Mouse (Mus musculus): ENCODE measurements at regions not wholly inside any gene's neighbourhood (a gene's known extent, or its start where the extent isn't known, plus 50 kb on each side); places are given as distances from the start of the nearest gene placed in this dataset.

DNA sequence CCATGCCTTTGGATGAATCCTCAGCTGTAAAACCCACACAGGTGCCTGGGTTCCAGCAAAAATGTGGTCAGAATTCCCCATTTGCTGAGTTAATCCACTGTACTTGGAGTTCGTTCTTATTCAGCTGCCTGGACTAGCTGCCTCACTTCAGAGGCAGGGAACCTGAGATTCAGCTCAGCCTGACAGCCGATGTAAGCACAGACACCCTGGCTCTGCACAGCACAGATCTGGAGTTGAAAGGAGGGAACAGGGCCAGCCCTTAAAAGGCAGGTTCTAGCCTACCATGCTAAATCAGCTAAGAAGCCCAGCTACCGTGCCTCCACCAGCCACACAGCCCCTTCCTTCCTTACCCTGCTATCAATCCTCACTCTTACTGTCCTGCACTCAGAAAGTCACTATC is 306.0 kb downstream of the Mroh4 start:
- no peaks in the 10 kb centered on the region for H3K9me3 ChIP-seq (ENCODE audit: control insufficient read depth)
- WGBS = 52% methylated on average over 3 of the region's 3 CpGs
- H3K27me3 ChIP-seq (replicated peaks; ENCODE audit: control insufficient read depth, insufficient read depth, low read length) = no peaks in the 10 kb centered on the region
- no peak overlapping the region for H3K9ac ChIP-seq (ENCODE audit: low read depth, low read length)
- H3K27ac ChIP-seq (ENCODE audit: low read depth, low read length) = no peak overlapping the region
- no peak for ATAC-seq
- no peak for TF ChIP-seq CTCF (IDR thresholded peaks at IDR 0.05; ENCODE audit: low read depth)
- H3K4me2 ChIP-seq (replicated peaks; ENCODE audit: low read depth) = no peak overlapping the region
- H3K4me1 ChIP-seq (replicated peaks; ENCODE audit: control insufficient read depth, insufficient read depth, low read length) = no peaks in the 10 kb centered on the region
- H3K36me3 ChIP-seq (ENCODE audit: control insufficient read depth, insufficient read depth) = no peaks in the 10 kb centered on the region
- H3K4me3 ChIP-seq (ENCODE audit: low read depth, low read length) = no peak overlapping the region

- H3K27me3 ChIP-seq (replicated peaks; ENCODE audit: control insufficient read depth, insufficient read depth, low read length) = no peaks in the 10 kb centered on the region
- H3K9me3 ChIP-seq (ENCODE audit: control insufficient read depth) = no peaks in the 10 kb centered on the region
- no peak overlapping the region for H3K4me2 ChIP-seq (replicated peaks; ENCODE audit: low read depth)
- no peaks in the 10 kb centered on the region for H3K4me1 ChIP-seq (replicated peaks; ENCODE audit: control insufficient read depth, insufficient read depth, low read length)
- no peak overlapping the region for H3K27ac ChIP-seq (ENCODE audit: low read depth, low read length)
- H3K4me3 ChIP-seq (ENCODE audit: low read depth, low read length) = no peak overlapping the region
- no peak for TF ChIP-seq CTCF (IDR thresholded peaks at IDR 0.05; ENCODE audit: low read depth)
- ATAC-seq = no peak
- WGBS = 76% methylated on average over 14 of the region's 14 CpGs
- no peak overlapping the region for H3K9ac ChIP-seq (ENCODE audit: low read depth, low read length)
- H3K36me3 ChIP-seq (ENCODE audit: control insufficient read depth, insufficient read depth) = no peaks in the 10 kb centered on the region
These were observed 306.9 kb downstream of the Mroh4 start for GRCm38 (mm10) chr15:74329221-74329620.

DNA sequence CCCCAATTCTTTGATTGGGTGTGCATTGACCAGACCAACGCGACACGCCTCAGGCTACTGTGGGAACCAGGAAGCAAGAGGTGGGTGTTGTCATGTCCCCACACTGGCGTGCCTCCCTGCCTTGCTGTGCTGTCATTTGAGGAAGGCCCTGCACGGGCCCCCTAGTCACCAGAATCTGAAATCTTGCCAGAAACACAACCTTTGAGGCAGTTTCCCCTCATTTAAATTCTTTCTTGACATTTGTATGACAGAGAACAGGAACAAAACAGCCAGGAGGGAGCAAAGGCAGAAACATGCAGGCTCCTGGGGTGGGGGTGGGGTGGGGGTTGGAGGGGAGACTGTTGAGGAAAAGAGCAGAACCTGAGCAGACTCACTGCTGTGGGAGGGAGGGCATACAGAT is 309.5 kb downstream of the Mroh4 start:
- Histone ChIP-seq H3K4me2 (replicated peaks; ENCODE audit: low read depth) (no peak overlapping the region), H3K36me3 (ENCODE audit: control insufficient read depth, insufficient read depth) (no peaks in the 10 kb centered on the region), H3K9me3 (ENCODE audit: control insufficient read depth) (no peaks in the 10 kb centered on the region), H3K9ac (ENCODE audit: low read depth, low read length) (no peak overlapping the region), H3K27ac (ENCODE audit: low read depth, low read length) (no peak overlapping the region), H3K4me1 (replicated peaks; ENCODE audit: control insufficient read depth, insufficient read depth, low read length) (no peaks in the 10 kb centered on the region), H3K27me3 (replicated peaks; ENCODE audit: control insufficient read depth, insufficient read depth, low read length) (no peaks in the 10 kb centered on the region), H3K4me3 (ENCODE audit: low read depth, low read length) (no peak overlapping the region)
- ATAC-seq = no peak
- WGBS = 54% methylated on average over 5 of the region's 5 CpGs
- no peak for TF ChIP-seq CTCF (IDR thresholded peaks at IDR 0.05; ENCODE audit: low read depth)

DNA sequence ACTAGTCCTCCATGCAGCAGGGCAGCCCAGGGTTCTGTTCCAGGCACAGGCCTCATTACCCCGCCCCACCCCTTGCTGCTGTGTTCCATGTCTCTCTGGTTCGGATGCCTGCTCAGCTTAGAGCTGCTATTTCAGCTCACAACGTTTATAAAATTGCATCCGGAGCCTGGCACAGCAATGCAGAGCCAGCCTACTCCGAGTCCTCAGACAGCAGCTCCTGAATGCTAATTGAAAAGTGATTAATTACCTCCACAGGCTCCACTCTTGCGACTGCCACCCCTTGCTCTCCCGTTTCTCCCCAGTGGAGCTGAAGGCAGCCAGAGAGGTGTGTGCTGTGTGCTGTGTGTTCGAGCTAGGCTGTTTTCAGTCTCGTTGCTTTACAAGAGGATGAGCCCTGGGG is 310.6 kb downstream of the Mroh4 start:
- Histone ChIP-seq H3K4me1 (replicated peaks; ENCODE audit: control insufficient read depth, insufficient read depth, low read length) (no peaks in the 10 kb centered on the region), H3K36me3 (ENCODE audit: control insufficient read depth, insufficient read depth) (no peaks in the 10 kb centered on the region), H3K9me3 (ENCODE audit: control insufficient read depth) (no peaks in the 10 kb centered on the region), H3K27ac (ENCODE audit: low read depth, low read length) (no peak overlapping the region), H3K9ac (ENCODE audit: low read depth, low read length) (no peak overlapping the region), H3K27me3 (replicated peaks; ENCODE audit: control insufficient read depth, insufficient read depth, low read length) (no peaks in the 10 kb centered on the region), H3K4me2 (replicated peaks; ENCODE audit: low read depth) (no peak overlapping the region), H3K4me3 (ENCODE audit: low read depth, low read length) (no peak overlapping the region)
- no peak for ATAC-seq
- TF ChIP-seq CTCF (IDR thresholded peaks at IDR 0.05; ENCODE audit: low read depth) = no peak
- WGBS = 34% methylated on average over 9 of the region's 9 CpGs

GRCm38 (mm10) chr15:74319407-74319806 is 316.7 kb downstream of the Mroh4 start:
- no peak for TF ChIP-seq CTCF (IDR thresholded peaks at IDR 0.05; ENCODE audit: low read depth)
- Histone ChIP-seq H3K4me3 (ENCODE audit: low read depth, low read length) (no peak overlapping the region), H3K9ac (ENCODE audit: low read depth, low read length) (no peak overlapping the region), H3K4me1 (replicated peaks; ENCODE audit: control insufficient read depth, insufficient read depth, low read length) (no peaks in the 10 kb centered on the region), H3K36me3 (ENCODE audit: control insufficient read depth, insufficient read depth) (no peaks in the 10 kb centered on the region), H3K27ac (ENCODE audit: low read depth, low read length) (no peak overlapping the region), H3K27me3 (replicated peaks; ENCODE audit: control insufficient read depth, insufficient read depth, low read length) (no peaks in the 10 kb centered on the region), H3K9me3 (ENCODE audit: control insufficient read depth) (no peaks in the 10 kb centered on the region), H3K4me2 (replicated peaks; ENCODE audit: low read depth) (no peak overlapping the region)
- 58% methylated on average over 3 of the region's 3 CpGs for WGBS
- no peak for ATAC-seq

DNA sequence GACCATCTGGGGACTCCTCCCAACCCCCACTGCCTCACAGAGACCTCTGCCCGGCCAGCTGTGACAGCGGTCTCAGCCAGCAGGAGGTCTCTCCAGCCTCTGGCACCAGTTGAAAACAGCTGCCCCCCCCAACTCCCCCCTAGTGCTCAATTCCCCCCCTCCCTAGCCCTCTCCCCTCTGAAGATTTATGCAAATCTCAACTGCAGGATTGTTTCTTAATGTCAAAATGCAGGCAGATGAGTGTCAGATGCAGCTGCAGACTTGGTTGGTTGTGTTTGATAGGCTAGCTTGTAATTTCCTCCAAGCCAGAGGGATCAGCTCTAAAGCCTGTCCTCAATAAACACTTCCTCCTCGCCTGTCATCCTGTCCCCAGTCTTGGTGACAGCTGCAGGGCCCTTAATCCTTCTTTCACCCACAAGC is 317.7 kb downstream of the Mroh4 start:
- no peak overlapping the region for H3K4me3 ChIP-seq (ENCODE audit: low read depth, low read length)
- no peak overlapping the region for H3K9ac ChIP-seq (ENCODE audit: low read depth, low read length)
- no peaks in the 10 kb centered on the region for H3K4me1 ChIP-seq (replicated peaks; ENCODE audit: control insufficient read depth, insufficient read depth, low read length)
- H3K36me3 ChIP-seq (ENCODE audit: control insufficient read depth, insufficient read depth) = no peaks in the 10 kb centered on the region
- H3K27me3 ChIP-seq (replicated peaks; ENCODE audit: control insufficient read depth, insufficient read depth, low read length) = no peaks in the 10 kb centered on the region
- no peak overlapping the region for H3K27ac ChIP-seq (ENCODE audit: low read depth, low read length)
- TF ChIP-seq CTCF (IDR thresholded peaks at IDR 0.05; ENCODE audit: low read depth) = no peak
- no peak overlapping the region for H3K4me2 ChIP-seq (replicated peaks; ENCODE audit: low read depth)
- no peaks in the 10 kb centered on the region for H3K9me3 ChIP-seq (ENCODE audit: control insufficient read depth)
- WGBS = 23% methylated on average over 3 of the region's 3 CpGs
- ATAC-seq = no peak

GRCm38 (mm10) chr15:74311082-74311481 is 325.1 kb downstream of the Mroh4 start:
- Histone ChIP-seq H3K27ac (ENCODE audit: low read depth, low read length) (no peak overlapping the region), H3K9me3 (ENCODE audit: control insufficient read depth) (no peaks in the 10 kb centered on the region), H3K27me3 (replicated peaks; ENCODE audit: control insufficient read depth, insufficient read depth, low read length) (no peaks in the 10 kb centered on the region), H3K4me2 (replicated peaks; ENCODE audit: low read depth) (no peak overlapping the region), H3K4me1 (replicated peaks; ENCODE audit: control insufficient read depth, insufficient read depth, low read length) (no peaks in the 10 kb centered on the region), H3K4me3 (ENCODE audit: low read depth, low read length) (no peak overlapping the region), H3K36me3 (ENCODE audit: control insufficient read depth, insufficient read depth) (no peaks in the 10 kb centered on the region), H3K9ac (ENCODE audit: low read depth, low read length) (no peak overlapping the region)
- ATAC-seq = no peak
- no peak for TF ChIP-seq CTCF (IDR thresholded peaks at IDR 0.05; ENCODE audit: low read depth)
- 55% methylated on average over 3 of the region's 3 CpGs for WGBS

Measured in intestine, postnatal 0 days (tissue).